Mouse (Mus musculus): ENCODE data around the gene Ppme1. TPM values are rescaled to one million over a fixed set of nuclear protein-coding genes. Genes with fewer than 3 reads are reported as not detected.

The Ppme1 gene
- 185 TPM for polyA plus RNA-seq (2015; fragmentation: Illumina TruSeq; extraction: RNeasy Lipid Tissue Mini Kit (QIAGEN cat#74804); ENCODE audit: low read depth, low replicate concordance)

GRCm38 (mm10) chr7:100371495-100372451 is at the start of gene Ppme1, which contains the start of gene C2cd3:
Gene Ppme1, minus strand, starts transcription at chr7:100372307.
Gene C2cd3, plus strand, starts transcription at chr7:100372233.

DNA sequence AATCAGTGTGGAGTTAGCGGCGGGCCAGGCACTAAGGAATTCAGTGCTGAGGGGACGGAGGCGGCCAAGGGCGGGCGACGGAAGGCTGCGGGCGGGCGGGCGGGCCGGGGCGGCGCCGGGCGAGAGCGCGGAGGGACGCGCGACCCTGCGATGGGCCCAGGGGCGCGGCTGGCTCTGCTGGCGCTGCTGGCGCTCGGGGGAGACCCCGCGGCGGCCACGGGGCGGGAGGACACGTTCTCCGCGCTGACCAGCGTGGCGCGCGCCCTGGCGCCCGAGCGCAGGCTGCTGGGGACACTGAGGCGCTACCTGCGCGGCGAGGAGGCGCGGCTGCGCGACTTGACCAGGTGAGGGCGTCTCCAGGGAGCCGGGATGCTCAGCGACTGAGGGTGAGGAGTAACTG is 86.7 kb downstream of the Ppme1 start, which contains the start of gene P4ha3:
Gene P4ha3 (plus strand): TSS at position 138 of the 400 bp plus-strand sequence.

Other genes with a start within 250 kb of the Ppme1 start
- 7.9 TPM for gene Lipt2, start 213.0 kb downstream of the Ppme1 start, polyA plus RNA-seq (2015; fragmentation: Illumina TruSeq; extraction: RNeasy Lipid Tissue Mini Kit (QIAGEN cat#74804); ENCODE audit: low read depth, low replicate concordance)
- 0.57 TPM for gene Kcne3, start 195.8 kb downstream of the Ppme1 start, polyA plus RNA-seq (2015; fragmentation: Illumina TruSeq; extraction: RNeasy Lipid Tissue Mini Kit (QIAGEN cat#74804); ENCODE audit: low read depth, low replicate concordance)
- gene Pgm2l1, start 144.9 kb downstream of the Ppme1 start, polyA plus RNA-seq (2015; fragmentation: Illumina TruSeq; extraction: RNeasy Lipid Tissue Mini Kit (QIAGEN cat#74804); ENCODE audit: low read depth, low replicate concordance) = 125 TPM
- 4.4 TPM for gene P4ha3, start 86.8 kb downstream of the Ppme1 start, polyA plus RNA-seq (2015; fragmentation: Illumina TruSeq; extraction: RNeasy Lipid Tissue Mini Kit (QIAGEN cat#74804); ENCODE audit: low read depth, low replicate concordance)
- 20.0 TPM for gene C2cd3, start 74 bp downstream of the Ppme1 start, polyA plus RNA-seq (2015; fragmentation: Illumina TruSeq; extraction: RNeasy Lipid Tissue Mini Kit (QIAGEN cat#74804); ENCODE audit: low read depth, low replicate concordance)
- 4.0 TPM for gene Ucp3, start 100.7 kb upstream of the Ppme1 start, polyA plus RNA-seq (2015; fragmentation: Illumina TruSeq; extraction: RNeasy Lipid Tissue Mini Kit (QIAGEN cat#74804); ENCODE audit: low read depth, low replicate concordance)
- gene Ucp2, start 121.0 kb upstream of the Ppme1 start, polyA plus RNA-seq (2015; fragmentation: Illumina TruSeq; extraction: RNeasy Lipid Tissue Mini Kit (QIAGEN cat#74804); ENCODE audit: low read depth, low replicate concordance) = 30.0 TPM
- gene Dnajb13, start 142.7 kb upstream of the Ppme1 start, polyA plus RNA-seq (2015; fragmentation: Illumina TruSeq; extraction: RNeasy Lipid Tissue Mini Kit (QIAGEN cat#74804); ENCODE audit: low read depth, low replicate concordance) = 0.82 TPM
- 14.2 TPM for gene Coa4, start 164.8 kb upstream of the Ppme1 start, polyA plus RNA-seq (2015; fragmentation: Illumina TruSeq; extraction: RNeasy Lipid Tissue Mini Kit (QIAGEN cat#74804); ENCODE audit: low read depth, low replicate concordance)
- gene Rab6a, start 235.1 kb upstream of the Ppme1 start, polyA plus RNA-seq (2015; fragmentation: Illumina TruSeq; extraction: RNeasy Lipid Tissue Mini Kit (QIAGEN cat#74804); ENCODE audit: low read depth, low replicate concordance) = 497 TPM
- 129 TPM for gene Mrpl48, start 236.0 kb upstream of the Ppme1 start, polyA plus RNA-seq (2015; fragmentation: Illumina TruSeq; extraction: RNeasy Lipid Tissue Mini Kit (QIAGEN cat#74804); ENCODE audit: low read depth, low replicate concordance)